In the genomic region with DNA sequence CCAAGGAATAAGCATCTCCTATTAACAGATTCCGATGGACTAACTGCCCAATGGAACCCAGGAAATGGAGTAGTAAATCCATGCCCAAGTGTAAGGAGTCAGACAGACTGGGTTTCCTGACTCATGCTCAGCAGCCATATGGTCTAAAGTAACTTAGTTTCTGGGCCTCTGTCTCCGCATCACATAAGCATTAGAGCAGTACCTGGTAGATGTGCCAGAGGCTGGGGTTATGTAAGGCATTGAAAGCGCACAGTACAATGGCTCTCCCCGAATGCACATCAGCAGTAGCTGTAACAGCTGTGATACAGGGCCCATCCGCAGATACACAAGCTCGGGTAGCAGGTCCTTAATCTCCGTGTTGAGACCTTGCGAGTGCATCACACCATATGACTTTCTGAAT, we compare ENCODE assay signal across 15 mouse cellular contexts.
"Had no signal": no experiment of that assay in that cellular context is flagged by ENCODE, and none has a peak within 500 bp of the region (broad histone marks: within the 10 kb centered on the region; RNA-seq: fewer than 3 reads in every experiment).

No protein-coding gene starts in this region.

- H3K4me2 ChIP-seq: liver, embryonic 13.5 days; midbrain, embryonic 11.5 days; neural tube, embryonic 12.5 days had no signal

- H3K27me3 ChIP-seq: liver, embryonic 13.5 days; neural tube, embryonic 12.5 days had no signal

- H3K9me3 ChIP-seq: liver, embryonic 13.5 days; neural tube, embryonic 12.5 days had no signal

- ATAC-seq: inflammation-experienced regulatory T-cells, adult 6 months; intestine, postnatal 0 days had no signal

- H3K9ac ChIP-seq: liver, embryonic 13.5 days; neural tube, embryonic 12.5 days had no signal

- H3K4me3 ChIP-seq: layer of hippocampus, adult 2 months; liver, embryonic 13.5 days; neural tube, embryonic 12.5 days had no signal

- DNase-seq: kidney, adult 2 months; kidney, postnatal 25 days; liver, embryonic 13.5 days; lung, adult 2 months; lung, postnatal 14 days; lung, postnatal 4 days; midbrain, embryonic 14.5 days; retina, postnatal 1 day; thymus, postnatal 25 days had no signal

- H3K27ac ChIP-seq: kidney, postnatal 0 days; layer of hippocampus, adult 2 months; liver, embryonic 13.5 days; neural tube, embryonic 12.5 days had no signal

- H3K36me3 ChIP-seq: liver, embryonic 13.5 days; neural tube, embryonic 12.5 days had no signal

- H3K4me1 ChIP-seq: liver, embryonic 13.5 days had no signal
